Mouse (Mus musculus): ENCODE results near the gene Cilp. TPM values are rescaled to one million over a fixed set of nuclear protein-coding genes. Genes with fewer than 3 reads are reported as not detected.

Cilp gene
- polyA plus RNA-seq, 1 experiment from 2014 or later = 1.1 TPM

GRCm38 (mm10) chr9:65235601-65236000 lies 29.4 kb upstream of the Cilp start:
- no peak for ATAC-seq (replicated peaks; ENCODE audit: low FRiP score)
- H3K4me3 ChIP-seq (replicated peaks) = no peak overlapping the region
- no peaks in the 10 kb centered on the region for H3K9me3 ChIP-seq (replicated peaks)
- H3K36me3 ChIP-seq = peaks cover 14% of the 10 kb centered on the region
- WGBS = 37% methylated on average over 1 of the region's 1 CpGs
- H3K4me2 ChIP-seq = no peak overlapping the region
- H3K4me1 ChIP-seq = peaks cover 12% of the 10 kb centered on the region
- H3K27ac ChIP-seq = no peak overlapping the region
- H3K9ac ChIP-seq = no peak overlapping the region
- no peaks in the 10 kb centered on the region for H3K27me3 ChIP-seq

DNA sequence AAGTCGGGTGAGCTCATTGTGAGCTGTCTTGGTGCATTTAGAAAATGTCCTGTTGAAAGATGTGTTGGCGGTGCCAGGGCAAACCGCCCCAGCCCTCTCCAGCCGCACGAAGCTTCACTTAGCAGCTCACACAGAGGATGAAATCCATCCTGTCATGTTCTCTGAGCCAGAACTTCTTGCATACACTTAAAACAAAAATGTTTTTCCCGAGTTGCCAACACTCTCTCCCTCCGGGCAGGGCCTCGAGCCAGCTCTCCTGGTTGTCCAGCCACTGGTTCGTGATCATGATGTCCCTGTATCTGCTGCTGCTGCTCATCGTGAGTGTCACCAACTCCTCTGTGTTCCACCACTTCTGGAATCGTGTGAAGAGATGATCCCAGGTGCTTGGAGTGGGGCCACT lies 27.4 kb upstream of the Cilp start:
- Histone ChIP-seq H3K9ac (no peak overlapping the region), H3K4me3 (replicated peaks) (no peak overlapping the region), H3K27ac (no peak overlapping the region), H3K4me1 (peaks cover 13% of the 10 kb centered on the region), H3K9me3 (replicated peaks) (no peaks in the 10 kb centered on the region), H3K36me3 (peaks cover 11% of the 10 kb centered on the region), H3K27me3 (no peaks in the 10 kb centered on the region), H3K4me2 (no peak overlapping the region)
- no peak for ATAC-seq (replicated peaks; ENCODE audit: low FRiP score)
- 67% methylated on average over 11 of the region's 11 CpGs for WGBS

DNA sequence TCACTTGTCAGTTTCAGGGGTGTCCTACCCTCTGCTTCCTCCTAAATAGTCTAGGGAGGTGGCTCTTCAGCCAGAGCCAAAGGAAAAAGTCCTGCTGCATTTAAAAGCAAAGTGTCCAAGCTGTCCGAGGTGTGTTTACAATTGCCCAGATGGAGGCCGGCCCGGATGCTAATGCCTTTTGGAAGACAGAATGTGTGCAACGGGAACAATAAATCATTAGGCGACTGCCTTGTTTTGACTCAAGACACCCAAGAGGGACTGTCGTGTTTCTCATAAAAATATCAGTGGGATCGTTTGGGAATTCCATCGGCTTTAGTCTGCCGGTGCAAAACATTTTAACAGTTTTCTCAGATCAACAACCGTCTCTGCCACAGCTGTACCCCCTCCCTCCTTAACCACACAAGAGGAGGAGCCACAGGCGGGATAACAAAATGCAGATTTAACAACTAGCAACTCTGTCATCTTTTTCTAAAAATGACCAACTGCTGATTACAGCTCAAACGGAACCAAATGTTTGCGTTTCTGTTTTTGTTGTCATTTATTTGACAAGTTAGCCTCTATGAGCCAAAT lies 26.7 kb upstream of the Cilp start:
- no peak overlapping the region for H3K9ac ChIP-seq
- no peak for ATAC-seq (replicated peaks; ENCODE audit: low FRiP score)
- 36% methylated on average over 13 of the region's 13 CpGs for WGBS
- peaks cover 20% of the 10 kb centered on the region for H3K4me1 ChIP-seq
- no peaks in the 10 kb centered on the region for H3K9me3 ChIP-seq (replicated peaks)
- no peaks in the 10 kb centered on the region for H3K27me3 ChIP-seq
- no peak overlapping the region for H3K4me3 ChIP-seq (replicated peaks)
- 0 out of 2 replicates have a peak overlapping the region, but pooled peaks have one; percentile 4 for H3K4me2 ChIP-seq
- peak overlapping the region; percentile 69 for H3K27ac ChIP-seq
- H3K36me3 ChIP-seq = peaks cover 11% of the 10 kb centered on the region

DNA sequence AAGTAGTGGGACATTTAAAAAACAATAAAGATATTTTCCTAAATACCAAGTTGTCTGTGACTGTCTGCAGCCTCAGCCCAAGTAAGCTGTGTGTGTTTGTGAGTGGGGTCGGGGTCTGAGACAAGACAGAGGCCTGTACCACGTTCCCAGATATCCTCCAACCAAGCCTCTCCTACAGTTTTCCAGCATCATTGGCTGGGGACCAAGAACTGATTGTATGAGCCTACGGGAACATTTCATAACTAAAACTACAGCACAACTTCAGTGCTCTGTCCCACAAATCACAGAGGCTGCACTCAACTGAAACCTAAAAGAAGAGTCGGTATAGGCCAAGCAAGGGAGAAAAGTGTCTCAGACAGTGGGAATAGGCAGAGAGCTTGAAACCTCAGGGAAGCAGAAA lies 25.8 kb upstream of the Cilp start:
- Histone ChIP-seq H3K27me3 (no peaks in the 10 kb centered on the region), H3K4me1 (peaks cover 29% of the 10 kb centered on the region), H3K9me3 (replicated peaks) (no peaks in the 10 kb centered on the region), H3K27ac (no peak overlapping the region), H3K9ac (no peak overlapping the region), H3K4me2 (no peak overlapping the region), H3K4me3 (replicated peaks) (no peak overlapping the region), H3K36me3 (peaks cover 5% of the 10 kb centered on the region; the same call in 1 of the 2 replicates)
- no peak for ATAC-seq (replicated peaks; ENCODE audit: low FRiP score)
- 80% methylated on average over 4 of the region's 4 CpGs for WGBS

DNA sequence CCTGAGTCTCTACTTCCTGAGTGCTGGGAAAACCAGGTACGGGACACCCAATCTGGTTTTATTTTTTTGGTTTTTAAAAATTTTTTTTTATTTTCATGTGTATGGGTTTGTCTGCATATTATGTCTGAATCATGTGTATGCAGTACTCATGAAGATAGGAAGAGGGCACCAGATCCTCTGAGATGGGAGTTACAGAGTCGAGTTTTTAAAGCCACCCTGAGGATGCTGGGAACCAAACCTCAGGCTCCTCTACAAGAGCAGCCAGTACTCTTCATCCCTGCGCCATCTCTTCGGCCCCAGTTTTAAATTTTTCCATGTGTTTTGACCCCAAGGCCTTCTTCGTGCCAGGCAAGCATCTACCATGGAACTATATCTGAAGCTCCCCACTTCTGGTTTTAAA lies 25.2 kb upstream of the Cilp start:
- Histone ChIP-seq H3K36me3 (peaks cover 5% of the 10 kb centered on the region; the same call in 1 of the 2 replicates), H3K27ac (no peak overlapping the region), H3K27me3 (no peaks in the 10 kb centered on the region), H3K4me1 (peaks cover 34% of the 10 kb centered on the region), H3K4me2 (no peak overlapping the region), H3K9ac (no peak overlapping the region), H3K9me3 (replicated peaks) (no peaks in the 10 kb centered on the region), H3K4me3 (replicated peaks) (no peak overlapping the region)
- no peak for ATAC-seq (replicated peaks; ENCODE audit: low FRiP score)
- WGBS = 95% methylated on average over 5 of the region's 5 CpGs

GRCm38 (mm10) chr9:65240587-65240986 lies 24.4 kb upstream of the Cilp start:
- no peak for ATAC-seq (replicated peaks; ENCODE audit: low FRiP score)
- H3K9ac ChIP-seq = no peak overlapping the region
- peaks cover 34% of the 10 kb centered on the region for H3K4me1 ChIP-seq
- H3K36me3 ChIP-seq = peaks cover 5% of the 10 kb centered on the region; the same call in 1 of the 2 replicates
- no peak overlapping the region for H3K4me2 ChIP-seq
- WGBS = 87% methylated on average over 3 of the region's 3 CpGs
- H3K27me3 ChIP-seq = no peaks in the 10 kb centered on the region
- H3K27ac ChIP-seq = no peak overlapping the region
- H3K9me3 ChIP-seq (replicated peaks) = no peaks in the 10 kb centered on the region
- no peak overlapping the region for H3K4me3 ChIP-seq (replicated peaks)

DNA sequence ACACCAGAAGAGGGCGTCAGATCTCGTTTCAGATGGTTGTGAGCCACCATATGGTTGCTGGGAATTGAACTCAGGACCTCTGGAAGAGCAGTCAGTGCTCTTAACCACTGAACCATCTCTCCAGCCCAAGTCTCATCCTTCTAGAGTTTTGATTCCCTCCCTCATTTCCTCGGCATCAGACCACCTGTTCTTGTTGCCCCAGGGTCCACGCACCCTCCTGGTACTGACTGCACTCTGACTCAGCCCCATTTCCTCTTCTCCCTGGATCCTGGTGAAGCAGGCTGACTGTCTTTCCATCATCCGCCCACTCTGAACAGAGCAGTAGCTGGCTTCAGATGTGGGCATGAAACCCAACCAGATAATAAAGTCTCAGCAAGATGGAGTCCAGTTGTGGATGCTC lies 23.0 kb upstream of the Cilp start:
- no peak for ATAC-seq (replicated peaks; ENCODE audit: low FRiP score)
- Histone ChIP-seq H3K9me3 (replicated peaks) (no peaks in the 10 kb centered on the region), H3K4me1 (peaks cover 34% of the 10 kb centered on the region), H3K4me3 (replicated peaks) (no peak overlapping the region), H3K36me3 (no peaks in the 10 kb centered on the region), H3K9ac (no peak overlapping the region), H3K27ac (no peak overlapping the region), H3K27me3 (no peaks in the 10 kb centered on the region), H3K4me2 (no peak overlapping the region)
- 63% methylated on average over 5 of the region's 5 CpGs for WGBS

- no peak overlapping the region for H3K4me2 ChIP-seq
- ATAC-seq (replicated peaks; ENCODE audit: low FRiP score) = no peak
- H3K36me3 ChIP-seq = no peaks in the 10 kb centered on the region
- H3K27me3 ChIP-seq = no peaks in the 10 kb centered on the region
- peaks cover 37% of the 10 kb centered on the region for H3K4me1 ChIP-seq
- H3K27ac ChIP-seq = peak overlapping the region; percentile 54
- no peak overlapping the region for H3K9ac ChIP-seq
- H3K9me3 ChIP-seq (replicated peaks) = no peaks in the 10 kb centered on the region
- WGBS = 40% methylated on average over 4 of the region's 4 CpGs
- no peak overlapping the region for H3K4me3 ChIP-seq (replicated peaks)
Observed at GRCm38 (mm10) chr9:65243249-65243648, 21.7 kb upstream of the Cilp start.

- Histone ChIP-seq H3K9ac (no peak overlapping the region), H3K9me3 (replicated peaks) (no peaks in the 10 kb centered on the region), H3K27me3 (no peaks in the 10 kb centered on the region), H3K4me1 (peaks cover 37% of the 10 kb centered on the region), H3K36me3 (no peaks in the 10 kb centered on the region), H3K4me2 (no peak overlapping the region), H3K27ac (peak overlapping the region; percentile 34), H3K4me3 (replicated peaks) (no peak overlapping the region)
- ATAC-seq (replicated peaks; ENCODE audit: low FRiP score) = peak; percentile 53
- WGBS = 23% methylated on average over 9 of the region's 9 CpGs
Observed at GRCm38 (mm10) chr9:65244036-65244806, 20.8 kb upstream of the Cilp start.

DNA sequence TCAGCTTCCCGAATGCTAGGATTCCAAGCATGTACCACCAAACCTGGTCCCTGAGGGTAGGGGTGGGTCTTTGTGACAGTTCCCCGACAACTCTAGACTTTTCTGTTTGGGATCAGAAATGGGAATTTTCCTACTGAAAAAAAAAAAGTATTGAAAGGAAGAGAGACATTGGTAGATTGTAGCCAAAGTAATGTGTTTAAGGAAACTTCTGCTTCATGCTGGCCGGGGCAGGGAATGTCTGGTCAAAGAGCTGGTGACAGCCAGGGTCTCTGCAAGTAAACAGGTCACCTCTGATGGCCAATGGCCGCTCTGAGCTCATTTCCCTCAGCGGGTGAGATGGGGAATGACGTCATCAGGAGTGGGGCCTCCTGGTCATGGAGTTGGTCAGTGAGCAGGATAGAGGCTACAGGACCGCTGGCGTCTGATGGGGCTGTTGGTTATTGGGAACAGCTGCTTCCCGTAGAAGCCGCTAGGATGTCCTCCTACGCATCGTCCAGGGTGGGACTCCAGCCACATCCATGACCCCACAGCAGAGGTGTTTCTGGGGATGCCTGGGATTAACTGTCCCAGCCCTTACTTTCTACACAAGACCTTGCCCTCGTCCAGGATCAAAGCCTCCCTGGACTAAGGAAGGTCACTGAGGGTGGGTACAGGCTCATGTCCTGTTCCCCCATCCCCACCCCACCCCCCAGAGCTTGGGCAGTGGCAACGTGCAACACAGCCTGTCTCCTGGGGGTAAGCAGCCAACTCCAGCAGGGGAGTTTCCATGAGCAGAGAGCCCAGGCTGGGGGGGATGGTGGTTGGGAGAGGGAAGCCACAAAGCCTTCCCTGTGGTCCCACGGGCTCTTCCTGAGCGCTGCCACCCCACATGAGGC lies 17.2 kb upstream of the Cilp start:
- Histone ChIP-seq H3K9me3 (replicated peaks) (no peaks in the 10 kb centered on the region), H3K9ac (no peak overlapping the region), H3K27ac (peak overlapping the region; percentile 37; the same call in 1 of the 2 replicates), H3K36me3 (no peaks in the 10 kb centered on the region), H3K4me3 (replicated peaks) (no peak overlapping the region), H3K4me1 (peaks cover 34% of the 10 kb centered on the region), H3K4me2 (no peak overlapping the region), H3K27me3 (no peaks in the 10 kb centered on the region)
- 39% methylated on average over 16 of the region's 16 CpGs for WGBS
- ATAC-seq (replicated peaks; ENCODE audit: low FRiP score) = no peak; the same call in 1 of the 2 replicates

DNA sequence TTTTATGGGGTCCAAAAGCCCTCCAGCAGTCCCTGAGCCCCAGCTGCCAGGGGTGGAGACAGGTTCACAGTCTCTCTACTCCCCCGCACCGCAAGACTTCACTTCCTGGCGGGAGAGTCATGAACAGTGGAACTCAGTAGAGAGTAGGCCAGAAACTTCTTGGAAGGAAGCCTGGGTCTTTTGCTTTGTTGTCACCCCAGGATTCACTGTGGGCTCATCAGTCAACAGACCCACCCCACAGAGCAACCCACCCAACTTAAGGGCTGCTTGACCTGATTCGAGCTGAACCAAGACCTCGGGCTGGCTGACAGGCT lies 16.6 kb upstream of the Cilp start:
- Histone ChIP-seq H3K27ac (peak overlapping the region; percentile 37; the same call in 1 of the 2 replicates), H3K4me3 (replicated peaks) (no peak overlapping the region)

GRCm38 (mm10) chr9:65252026-65252425 lies 13.0 kb upstream of the Cilp start:
- 34% methylated on average over 3 of the region's 3 CpGs for WGBS
- no peak overlapping the region for H3K9ac ChIP-seq

More for the DNA sequence above, 16.6 kb upstream of the Cilp start:
- no peak for ATAC-seq (replicated peaks; ENCODE audit: low FRiP score)
- Histone ChIP-seq H3K9me3 (replicated peaks) (no peaks in the 10 kb centered on the region), H3K4me1 (peaks cover 28% of the 10 kb centered on the region), H3K27me3 (no peaks in the 10 kb centered on the region), H3K4me2 (no peak overlapping the region), H3K36me3 (no peaks in the 10 kb centered on the region), H3K9ac (no peak overlapping the region)
- 63% methylated on average over 5 of the region's 5 CpGs for WGBS

More at GRCm38 (mm10) chr9:65252026-65252425, 13.0 kb upstream of the Cilp start:
- H3K27ac ChIP-seq = no peak overlapping the region
- H3K27me3 ChIP-seq = no peaks in the 10 kb centered on the region
- H3K4me3 ChIP-seq (replicated peaks) = no peak overlapping the region
- H3K9me3 ChIP-seq (replicated peaks) = no peaks in the 10 kb centered on the region
- H3K36me3 ChIP-seq = no peaks in the 10 kb centered on the region
- H3K4me1 ChIP-seq = peaks cover 15% of the 10 kb centered on the region
- no peak for ATAC-seq (replicated peaks; ENCODE audit: low FRiP score)
- no peak overlapping the region for H3K4me2 ChIP-seq

All from kidney, embryonic 15.5 days (tissue).